13 mouse cellular contexts compared by ENCODE assay signal in the genomic region with DNA sequence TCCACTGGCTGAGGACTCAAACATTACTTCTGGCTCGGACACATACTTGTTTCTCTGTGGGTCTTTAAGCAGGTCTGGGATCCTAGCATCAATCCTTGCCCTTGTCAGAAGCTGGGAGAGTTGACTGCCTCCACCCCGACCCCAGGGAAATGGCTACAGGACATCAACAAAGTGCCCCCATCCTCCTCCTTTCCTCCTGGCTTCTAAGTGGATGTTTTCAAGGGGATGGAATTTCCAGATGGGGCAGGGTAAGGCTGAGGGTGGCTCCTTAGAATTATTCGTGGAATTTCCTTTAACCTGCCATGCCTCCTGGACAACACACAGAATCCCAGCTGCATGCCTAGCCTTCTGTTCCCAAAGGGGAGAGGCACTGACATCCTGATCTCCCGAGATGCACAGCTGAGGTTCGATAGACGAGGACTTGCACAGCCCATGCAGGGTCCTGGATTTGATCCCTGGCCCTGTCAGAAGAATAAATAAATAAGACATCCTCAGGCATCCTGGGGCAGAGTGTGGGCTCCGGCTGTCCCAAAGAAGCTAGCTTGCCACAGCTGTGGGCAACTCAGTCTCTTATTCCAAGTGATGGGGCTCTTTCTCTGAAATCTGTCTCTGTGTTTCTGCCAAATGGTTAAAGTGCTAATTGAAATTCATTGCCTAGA.
"Had no signal": no experiment of that assay in that cellular context is flagged by ENCODE, and none has a peak within 500 bp of the region (broad histone marks: within the 10 kb centered on the region; RNA-seq: fewer than 3 reads in every experiment).

No protein-coding gene starts in this region.

- ATAC-seq: liver, embryonic 12.5 days; midbrain, embryonic 15.5 days had no signal

- H3K9me3 ChIP-seq: limb, embryonic 15.5 days; liver, embryonic 12.5 days; megakaryocyte, embryonic 14.5 days; midbrain, embryonic 15.5 days had no signal

- H3K4me1 ChIP-seq: liver, embryonic 12.5 days; megakaryocyte, embryonic 14.5 days; midbrain, embryonic 15.5 days had no signal

- H3K9ac ChIP-seq: limb, embryonic 15.5 days; liver, embryonic 12.5 days; lung, embryonic 14.5 days; midbrain, embryonic 15.5 days had no signal

- H3K4me3 ChIP-seq: limb, embryonic 15.5 days; liver, embryonic 12.5 days; megakaryocyte, embryonic 14.5 days; midbrain, embryonic 15.5 days had no signal

- H3K27ac ChIP-seq: kidney, postnatal 0 days; limb, embryonic 15.5 days; liver, embryonic 12.5 days; midbrain, embryonic 15.5 days; stomach, postnatal 0 days had no signal

- H3K36me3 ChIP-seq: limb, embryonic 15.5 days; liver, embryonic 12.5 days; midbrain, embryonic 15.5 days had no signal

- H3K4me2 ChIP-seq: limb, embryonic 15.5 days; liver, embryonic 12.5 days; lung, embryonic 14.5 days; midbrain, embryonic 15.5 days had no signal

- DNase-seq: kidney, adult 9 months; kidney, postnatal 36 days; layer of hippocampus, postnatal 36 days; lung, embryonic 14.5 days; lung, postnatal 10 days; lung, postnatal 4 days; thymus, postnatal 4 days had no signal

- H3K27me3 ChIP-seq: limb, embryonic 15.5 days; midbrain, embryonic 15.5 days had no signal
